Mouse (Mus musculus) cerebellum, adult (tissue): ENCODE data around the gene Tle6.

Source experiments
- ATAC-seq: cut with Nextera tagmentation; 2 replicates; pipeline ENCODE4 v1.9.2; 2017; ENCODE audit warnings: mild to moderate bottlenecking, moderate library complexity, mixed read lengths; ENCODE audit not compliant: insufficient number of reproducible peaks, low FRiP score, low TSS enrichment

The Tle6 gene

GRCm38 (mm10) chr10:81565257-81566228 lies 35.3 kb downstream of the Tle6 start:
- no peak for ATAC-seq

GRCm38 (mm10) chr10:81564734-81565133 lies 36.1 kb downstream of the Tle6 start:
- ATAC-seq: no peak

- ATAC-seq: no peak
These were observed 36.7 kb downstream of the Tle6 start for GRCm38 (mm10) chr10:81564216-81564615.

- ATAC-seq: no peak
These were observed 37.4 kb downstream of the Tle6 start for GRCm38 (mm10) chr10:81563481-81563880.

- no peak for ATAC-seq
These were observed 38.5 kb downstream of the Tle6 start for GRCm38 (mm10) chr10:81562411-81562810.

GRCm38 (mm10) chr10:81560719-81561459 lies 40.0 kb downstream of the Tle6 start:
- no peak for ATAC-seq

GRCm38 (mm10) chr10:81559627-81560539 lies 41.0 kb downstream of the Tle6 start:
- peak; percentile 4; the same call in 1 of the 2 replicates for ATAC-seq

- peak; percentile 46; the same call in 1 of the 2 replicates for ATAC-seq
These were observed 41.7 kb downstream of the Tle6 start, which contains the start of gene Aes for GRCm38 (mm10) chr10:81559163-81559626. Gene Aes (plus strand): TSS chr10:81559488.

GRCm38 (mm10) chr10:81557491-81557890 lies 43.4 kb downstream of the Tle6 start:
- no peak for ATAC-seq

GRCm38 (mm10) chr10:81556282-81556681 lies 44.6 kb downstream of the Tle6 start:
- ATAC-seq: no peak

GRCm38 (mm10) chr10:81553807-81554755 lies 46.8 kb downstream of the Tle6 start:
- no peak for ATAC-seq

- no peak for ATAC-seq
These were observed 47.6 kb downstream of the Tle6 start for GRCm38 (mm10) chr10:81553232-81553631.

GRCm38 (mm10) chr10:81551597-81552102 lies 49.2 kb downstream of the Tle6 start:
- ATAC-seq: peak; percentile 62; the same call in 1 of the 2 replicates

GRCm38 (mm10) chr10:81550257-81550656 lies 50.6 kb downstream of the Tle6 start:
- no peak for ATAC-seq

GRCm38 (mm10) chr10:81548944-81549343 lies 51.9 kb downstream of the Tle6 start:
- ATAC-seq: no peak

GRCm38 (mm10) chr10:81546788-81547571 lies 53.9 kb downstream of the Tle6 start:
- ATAC-seq: no peak

- ATAC-seq: no peak
These were observed 54.5 kb downstream of the Tle6 start for GRCm38 (mm10) chr10:81546332-81546731.
